Mouse (Mus musculus): Measurements from ENCODE around the gene Pigc. TPM values are rescaled to one million over a fixed set of nuclear protein-coding genes. Genes with fewer than 3 reads are reported as not detected.

Gene Pigc
- polyA plus RNA-seq, 1 experiment from 2014 or later, result 57.3 TPM

GRCm38 (mm10) chr1:161951009-161951779 is 17.8 kb upstream of the Pigc start:
- WGBS, result 71% methylated on average over 5 of the region's 5 CpGs
- Histone ChIP-seq H3K9ac (no peak overlapping the region), H3K4me3 (no peak overlapping the region), H3K36me3 (no peaks in the 10 kb centered on the region), H3K27me3 (no peaks in the 10 kb centered on the region), H3K4me1 (no peaks in the 10 kb centered on the region), H3K27ac (no peak overlapping the region), H3K9me3 (no peaks in the 10 kb centered on the region), H3K4me2 (replicated peaks) (no peak overlapping the region)
- no peak for ATAC-seq (ENCODE audit: low FRiP score, low read depth)

DNA sequence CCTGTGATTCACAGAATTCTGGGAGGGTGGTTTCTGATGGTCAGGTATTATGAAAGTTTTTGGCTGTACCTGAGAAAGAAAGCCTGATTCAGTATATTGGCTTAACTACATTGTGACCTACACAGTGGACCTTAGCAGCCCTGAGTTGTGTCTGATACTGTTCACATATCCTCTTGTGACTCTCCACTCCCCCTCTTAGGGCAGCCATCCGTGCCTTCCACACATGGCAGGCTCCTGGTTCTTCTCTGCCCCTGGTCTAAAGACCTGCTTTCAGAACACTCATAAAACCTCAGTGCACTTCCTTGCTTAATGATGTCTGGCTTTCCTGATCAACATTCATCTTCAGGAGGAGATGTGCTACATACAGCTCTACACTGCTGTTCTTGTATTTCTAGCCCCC is 16.4 kb upstream of the Pigc start:
- no peak overlapping the region for H3K4me2 ChIP-seq (replicated peaks)
- WGBS, result 26% methylated on average over 1 of the region's 1 CpGs
- no peak overlapping the region for H3K27ac ChIP-seq
- no peak overlapping the region for H3K4me3 ChIP-seq
- no peaks in the 10 kb centered on the region for H3K27me3 ChIP-seq
- H3K4me1 ChIP-seq, result no peaks in the 10 kb centered on the region
- no peaks in the 10 kb centered on the region for H3K36me3 ChIP-seq
- no peaks in the 10 kb centered on the region for H3K9me3 ChIP-seq
- ATAC-seq (ENCODE audit: low FRiP score, low read depth), result no peak
- no peak overlapping the region for H3K9ac ChIP-seq

GRCm38 (mm10) chr1:161955846-161956245 is 13.1 kb upstream of the Pigc start:
- WGBS, result 72% methylated on average over 5 of the region's 5 CpGs
- ATAC-seq (ENCODE audit: low FRiP score, low read depth), result no peak
- Histone ChIP-seq H3K36me3 (no peaks in the 10 kb centered on the region), H3K9me3 (no peaks in the 10 kb centered on the region), H3K4me2 (replicated peaks) (no peak overlapping the region), H3K27me3 (no peaks in the 10 kb centered on the region), H3K9ac (no peak overlapping the region), H3K4me3 (no peak overlapping the region), H3K27ac (no peak overlapping the region), H3K4me1 (no peaks in the 10 kb centered on the region)

DNA sequence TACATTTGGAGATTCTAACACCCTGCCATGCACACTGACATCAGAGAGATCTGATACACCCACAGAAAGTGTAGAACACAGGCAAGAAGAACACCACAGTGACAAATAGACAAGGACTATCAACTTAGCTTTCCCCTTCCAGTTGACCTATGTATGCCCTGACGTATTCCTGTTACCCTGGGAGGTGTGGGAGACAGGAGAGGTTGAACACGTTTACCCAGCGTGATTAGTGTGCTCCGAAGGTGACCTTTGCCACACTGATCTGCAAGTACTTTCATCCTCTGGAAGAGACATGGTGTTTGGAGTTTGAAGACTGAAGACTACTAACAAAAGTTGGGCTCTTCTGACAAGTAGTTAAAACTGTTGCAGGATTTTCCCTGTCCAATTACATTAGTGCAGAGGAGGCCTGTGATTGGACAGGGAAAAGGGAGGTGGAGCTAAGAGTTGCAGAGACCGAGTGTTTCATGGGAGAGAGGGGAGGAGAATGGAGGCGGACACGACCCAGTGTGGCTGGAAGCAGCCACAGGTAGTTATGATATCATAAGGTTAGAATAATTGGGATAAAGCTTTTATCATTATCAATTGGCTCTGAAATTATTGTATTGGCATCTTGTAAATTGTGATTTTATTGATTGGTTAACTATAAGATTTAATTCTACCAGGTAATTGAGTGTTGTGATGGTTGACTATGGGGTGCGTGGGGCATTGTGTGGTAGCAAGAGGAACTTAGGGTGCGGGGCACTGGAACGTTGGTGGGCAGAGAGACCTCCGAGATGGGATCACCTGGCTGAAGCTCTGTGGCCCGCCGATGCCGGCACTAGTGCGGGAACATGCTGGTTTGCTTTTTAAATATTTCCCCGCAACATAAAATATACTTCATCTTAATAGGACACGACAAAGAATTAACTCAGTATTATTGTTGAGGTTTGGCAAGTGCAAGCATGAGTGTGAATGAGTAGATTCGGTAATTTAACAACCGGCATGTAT is 10.7 kb upstream of the Pigc start:
- no peak overlapping the region for H3K4me2 ChIP-seq (replicated peaks)
- H3K27ac ChIP-seq, result no peak overlapping the region
- H3K4me3 ChIP-seq, result no peak overlapping the region
- no peaks in the 10 kb centered on the region for H3K36me3 ChIP-seq
- H3K27me3 ChIP-seq, result no peaks in the 10 kb centered on the region
- no peak overlapping the region for H3K9ac ChIP-seq
- no peaks in the 10 kb centered on the region for H3K9me3 ChIP-seq
- WGBS, result 79% methylated on average over 19 of the region's 19 CpGs
- H3K4me1 ChIP-seq, result peaks cover 8% of the 10 kb centered on the region
- no peak for ATAC-seq (ENCODE audit: low FRiP score, low read depth)

DNA sequence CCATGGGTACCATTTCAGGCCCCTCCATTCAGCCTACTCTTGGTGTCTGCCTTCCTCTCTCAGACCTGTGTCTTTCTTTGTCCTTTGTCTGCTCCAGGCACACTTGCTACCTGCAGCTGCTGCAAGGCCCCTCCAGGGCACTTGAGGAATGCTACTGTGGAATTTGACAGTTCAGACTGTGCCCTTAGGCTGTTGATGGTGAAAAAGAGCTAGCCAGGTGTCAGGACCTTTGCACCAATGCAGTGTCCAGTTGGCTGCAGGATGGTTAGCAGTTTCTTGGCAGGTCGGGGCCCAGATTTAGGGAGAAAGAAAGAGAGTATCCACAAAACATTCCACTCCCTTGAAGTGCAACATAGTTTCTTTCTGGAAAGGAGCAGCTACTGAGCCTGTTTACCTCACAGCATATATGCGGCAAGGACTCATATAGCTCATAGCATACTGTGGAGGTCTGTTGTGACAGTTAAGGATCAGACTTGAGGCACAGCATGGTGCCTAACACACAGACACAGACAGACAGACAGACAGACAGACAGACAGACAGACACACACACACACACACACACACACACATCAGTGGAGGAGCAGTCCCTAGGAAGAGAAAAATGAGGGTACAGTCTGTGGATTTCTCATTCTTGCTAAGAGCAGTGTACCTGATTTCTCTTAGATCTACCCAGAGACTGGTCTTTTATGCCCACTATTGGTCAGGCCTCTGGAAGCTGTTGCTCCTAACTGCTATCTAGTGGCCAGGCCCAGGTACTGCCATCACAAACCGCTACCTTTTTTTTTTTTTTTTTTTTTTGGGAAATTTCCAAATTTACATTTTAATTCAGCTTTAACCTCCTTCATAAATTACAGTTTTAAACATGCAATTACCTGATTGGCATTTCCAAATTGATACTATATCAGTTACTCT is 6.3 kb upstream of the Pigc start:
- Histone ChIP-seq H3K36me3 (no peaks in the 10 kb centered on the region), H3K4me1 (peaks cover 25% of the 10 kb centered on the region), H3K4me3 (no peak overlapping the region), H3K27ac (peak overlapping the region; percentile 33; the same call in 1 of the 2 replicates), H3K9me3 (no peaks in the 10 kb centered on the region), H3K9ac (no peak overlapping the region), H3K4me2 (replicated peaks) (no peak overlapping the region), H3K27me3 (no peaks in the 10 kb centered on the region)
- 48% methylated on average over 3 of the region's 3 CpGs for WGBS
- ATAC-seq (ENCODE audit: low FRiP score, low read depth), result peak; percentile 73; the same call in 1 of the 2 replicates

DNA sequence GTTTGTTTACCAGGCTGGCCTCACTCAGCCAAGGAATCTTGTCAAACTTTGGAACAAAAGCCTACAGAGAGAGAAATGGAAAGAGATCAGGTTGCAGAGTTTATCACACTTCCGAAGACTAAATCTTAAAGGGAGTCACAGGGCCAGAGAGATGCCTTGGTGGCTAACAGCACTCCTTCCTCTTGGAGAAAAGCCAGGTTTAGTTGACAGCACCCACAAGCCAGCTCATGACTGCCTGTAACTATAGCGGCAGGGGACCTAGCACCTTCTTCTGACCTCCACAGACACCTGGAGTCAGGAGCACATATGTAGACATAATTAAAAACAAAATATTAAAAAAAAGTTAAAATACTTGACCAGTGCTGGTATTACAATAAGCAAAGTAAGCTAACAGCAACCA is 1.1 kb upstream of the Pigc start:
- H3K36me3 ChIP-seq, result peaks cover 17% of the 10 kb centered on the region
- ATAC-seq (ENCODE audit: low FRiP score, low read depth), result no peak
- 75% methylated on average over 2 of the region's 2 CpGs for WGBS
- no peaks in the 10 kb centered on the region for H3K27me3 ChIP-seq
- no peaks in the 10 kb centered on the region for H3K9me3 ChIP-seq
- peaks cover 45% of the 10 kb centered on the region for H3K4me1 ChIP-seq
- no peak overlapping the region for H3K4me3 ChIP-seq
- H3K27ac ChIP-seq, result no peak overlapping the region
- no peak overlapping the region for H3K9ac ChIP-seq
- H3K4me2 ChIP-seq (replicated peaks), result no peak overlapping the region

DNA sequence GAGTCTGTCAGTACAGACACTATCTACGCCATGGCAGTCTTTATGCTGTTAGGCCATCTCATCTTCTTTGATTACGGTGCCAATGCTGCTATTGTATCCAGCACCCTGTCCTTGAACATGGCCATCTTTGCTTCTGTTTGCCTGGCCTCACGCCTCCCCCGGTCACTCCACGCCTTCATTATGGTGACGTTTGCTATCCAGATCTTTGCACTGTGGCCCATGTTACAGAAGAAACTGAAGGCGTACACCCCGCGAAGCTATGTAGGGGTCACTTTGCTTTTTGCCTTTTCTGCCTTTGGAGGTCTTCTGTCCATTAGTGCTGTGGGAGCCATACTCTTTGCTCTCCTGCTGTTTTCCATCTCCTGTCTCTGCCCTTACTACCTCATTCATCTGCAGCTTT is 1.9 kb downstream of the Pigc start:
- no peaks in the 10 kb centered on the region for H3K27me3 ChIP-seq
- no peak overlapping the region for H3K27ac ChIP-seq
- H3K36me3 ChIP-seq, result peaks cover 17% of the 10 kb centered on the region
- no peaks in the 10 kb centered on the region for H3K9me3 ChIP-seq
- peak overlapping the region; percentile 21 for H3K4me2 ChIP-seq (replicated peaks)
- 95% methylated on average over 9 of the region's 9 CpGs for WGBS
- no peak overlapping the region; the same call in 1 of the 2 replicates for H3K4me3 ChIP-seq
- H3K4me1 ChIP-seq, result peaks cover 44% of the 10 kb centered on the region
- no peak for ATAC-seq (ENCODE audit: low FRiP score, low read depth)
- no peak overlapping the region for H3K9ac ChIP-seq

DNA sequence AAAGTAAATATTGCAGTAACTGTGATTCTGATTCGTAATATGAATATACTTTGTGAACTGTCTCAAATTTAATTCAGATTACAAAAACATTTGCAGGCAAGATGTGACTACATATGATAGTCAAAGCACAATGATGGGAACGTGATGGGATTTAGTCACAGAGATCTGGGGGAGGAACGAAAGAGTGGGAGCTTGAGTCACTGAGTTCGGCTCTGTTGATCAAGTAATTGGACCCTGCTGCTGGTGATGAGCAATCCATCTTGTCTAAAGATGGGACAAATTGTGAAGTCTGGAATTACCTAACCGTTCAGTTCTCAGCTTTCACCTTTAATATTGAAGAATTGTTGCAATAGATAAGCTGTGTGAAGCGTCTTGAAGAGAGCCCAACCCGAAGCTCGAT is 3.2 kb downstream of the Pigc start:
- Histone ChIP-seq H3K4me3 (no peak overlapping the region), H3K27me3 (no peaks in the 10 kb centered on the region), H3K4me2 (replicated peaks) (no peak overlapping the region), H3K36me3 (peaks cover 17% of the 10 kb centered on the region), H3K27ac (no peak overlapping the region), H3K4me1 (peaks cover 57% of the 10 kb centered on the region), H3K9me3 (no peaks in the 10 kb centered on the region), H3K9ac (no peak overlapping the region)
- WGBS, result 86% methylated on average over 8 of the region's 8 CpGs
- no peak for ATAC-seq (ENCODE audit: low FRiP score, low read depth)

GRCm38 (mm10) chr1:161976255-161977182 is 7.5 kb downstream of the Pigc start:
- H3K27me3 ChIP-seq, result no peaks in the 10 kb centered on the region
- no peak overlapping the region; the same call in 1 of the 2 replicates for H3K9ac ChIP-seq
- peak overlapping the region; percentile 83 for H3K27ac ChIP-seq
- peak; percentile 57; the same call in 1 of the 2 replicates for ATAC-seq (ENCODE audit: low FRiP score, low read depth)
- WGBS, result 41% methylated on average over 16 of the region's 16 CpGs
- H3K9me3 ChIP-seq, result no peaks in the 10 kb centered on the region
- peak overlapping the region; percentile 19; the same call in 1 of the 2 replicates for H3K4me2 ChIP-seq (replicated peaks)
- H3K4me1 ChIP-seq, result peaks cover 70% of the 10 kb centered on the region
- H3K4me3 ChIP-seq, result no peak overlapping the region
- peaks cover 4% of the 10 kb centered on the region; the same call in 1 of the 2 replicates for H3K36me3 ChIP-seq

- Histone ChIP-seq H3K36me3 (no peaks in the 10 kb centered on the region), H3K27me3 (no peaks in the 10 kb centered on the region), H3K27ac (peak overlapping the region; percentile 83), H3K4me2 (replicated peaks) (no peak overlapping the region), H3K4me3 (no peak overlapping the region), H3K9ac (0 out of 2 replicates have a peak overlapping the region, but pooled peaks have one; percentile 31), H3K4me1 (peaks cover 64% of the 10 kb centered on the region), H3K9me3 (no peaks in the 10 kb centered on the region)
- ATAC-seq (ENCODE audit: low FRiP score, low read depth), result no peak
- WGBS, result 43% methylated on average over 4 of the region's 4 CpGs
These were observed 8.3 kb downstream of the Pigc start for GRCm38 (mm10) chr1:161977331-161977730.
